Mouse (Mus musculus) urinary bladder, adult 18-20 months (tissue): ENCODE results near the gene Sel1l3.
A peak's percentile ranks its signal among the peaks of the same experiment; 100 is the strongest.

ENCODE experiments used
- DNase-seq, 2 experiments: peaks; one replicate each; pipeline ENCODE4 v3.0.0; 2022; ENCODE audit warnings: low spot score in 2 of 2, mixed read lengths in 2 of 2

Sel1l3 gene

GRCm38 (mm10) chr5:53142587-53142986, 71.1 kb downstream of the Sel1l3 start:
- no peak for DNase-seq

- no peak for DNase-seq
Measured at GRCm38 (mm10) chr5:53140158-53140927, 73.4 kb downstream of the Sel1l3 start.

GRCm38 (mm10) chr5:53139566-53139965, 74.2 kb downstream of the Sel1l3 start:
- DNase-seq, result no peak

- DNase-seq, result no peak
Measured at GRCm38 (mm10) chr5:53139140-53139539, 74.6 kb downstream of the Sel1l3 start.

- no peak for DNase-seq
Measured at GRCm38 (mm10) chr5:53138025-53138424, 75.7 kb downstream of the Sel1l3 start.

GRCm38 (mm10) chr5:53135984-53136383, 77.7 kb downstream of the Sel1l3 start:
- DNase-seq, result no peak

- DNase-seq, result no peak
Measured at GRCm38 (mm10) chr5:53134003-53134402, 79.7 kb downstream of the Sel1l3 start.

- DNase-seq, result no peak
Measured at GRCm38 (mm10) chr5:53124701-53125100, 89.0 kb downstream of the Sel1l3 start.

- peak in 1 of 2 experiments; percentile 16 for DNase-seq
Measured at GRCm38 (mm10) chr5:53123525-53124286, 90.0 kb downstream of the Sel1l3 start.

GRCm38 (mm10) chr5:53119689-53120088, 94.0 kb downstream of the Sel1l3 start:
- DNase-seq, result no peak

- DNase-seq, result no peak
Measured at GRCm38 (mm10) chr5:53118212-53118611, 95.5 kb downstream of the Sel1l3 start.

- no peak for DNase-seq
Measured at GRCm38 (mm10) chr5:53114616-53115267, 99.0 kb downstream of the Sel1l3 start.

- DNase-seq, result no peak
Measured at GRCm38 (mm10) chr5:53112942-53113341, 100.8 kb downstream of the Sel1l3 start.

- DNase-seq, result no peak
Measured at GRCm38 (mm10) chr5:53111036-53111435, 102.7 kb downstream of the Sel1l3 start.

GRCm38 (mm10) chr5:53110225-53110624, 103.5 kb downstream of the Sel1l3 start:
- no peak for DNase-seq

- DNase-seq, result no peak
Measured at GRCm38 (mm10) chr5:53108668-53109067, 105.1 kb downstream of the Sel1l3 start.

- no peak for DNase-seq
Measured at GRCm38 (mm10) chr5:53108026-53108425, 105.7 kb downstream of the Sel1l3 start.

- no peak for DNase-seq
Measured at GRCm38 (mm10) chr5:53106731-53107130, 107.0 kb downstream of the Sel1l3 start.

GRCm38 (mm10) chr5:53106125-53106524, 107.6 kb downstream of the Sel1l3 start:
- no peak for DNase-seq

- no peak for DNase-seq
Measured at GRCm38 (mm10) chr5:53105716-53106115, 108.0 kb downstream of the Sel1l3 start.

GRCm38 (mm10) chr5:53104177-53104855, 109.4 kb downstream of the Sel1l3 start:
- DNase-seq, result peak; percentile 31 to 37
